Mouse (Mus musculus): ENCODE results near the gene Pkp1. TPM values are rescaled to one million over a fixed set of nuclear protein-coding genes. Genes with fewer than 3 reads are reported as not detected.

The Pkp1 gene
- total and polyA plus RNA-seq, 3 experiments = not detected

GRCm38 (mm10) chr1:135821780-135822179, 97.2 kb downstream of the Pkp1 start:
- Histone ChIP-seq H3K4me1 (ENCODE audit: control insufficient read depth in 1 of 2, insufficient read depth in 2 of 2, low read length in 2 of 2) (no peaks in the 10 kb centered on the region), H3K79me2 (ENCODE audit: control insufficient read depth, insufficient read depth, low read length, poor library complexity) (no peaks in the 10 kb centered on the region), H3K36me3 (ENCODE audit: control insufficient read depth in 1 of 2, insufficient read depth in 2 of 2, low read length in 2 of 2) (no peaks in the 10 kb centered on the region), H3K9me3 (replicated peaks; ENCODE audit: insufficient read depth, low read length) (no peaks in the 10 kb centered on the region), H3K9ac (ENCODE audit: control insufficient read depth, low read depth, low read length, poor library complexity, severe bottlenecking) (no peak overlapping the region), H3K27ac (ENCODE audit: control insufficient read depth, low read depth, low read length) (no peak overlapping the region), H3K27me3 (ENCODE audit: control insufficient read depth in 1 of 2, insufficient read depth in 2 of 2, low read length in 2 of 2) (peaks cover 13 to 32% of the 10 kb centered on the region in 2 experiments), H3K4me3 (ENCODE audit: control insufficient read depth in 1 of 2, insufficient read depth in 1 of 2, low read depth in 2 of 2, low read length in 2 of 2) (no peak overlapping the region)
- DNase-seq (ENCODE audit: low read depth, low spot score) = no peak
- TF ChIP-seq E2F4 (IDR thresholded peaks at IDR 0.05; ENCODE audit: borderline replicate concordance, low read depth, low read length) (no peak), POLR2AphosphoS2 (IDR thresholded peaks at IDR 0.05; ENCODE audit: low read length) (no peak), ZMIZ1 (IDR thresholded peaks at IDR 0.05; ENCODE audit: low read depth, low read length) (no peak), TCF12 (IDR thresholded peaks at IDR 0.05; ENCODE audit: low read depth, low read length) (no peak), MXI1 (IDR thresholded peaks at IDR 0.05; ENCODE audit: low read depth, low read length) (no peak), POLR2AphosphoS5 (IDR thresholded peaks at IDR 0.05; ENCODE audit: borderline replicate concordance, low read depth, low read length) (no peak), USF2 (IDR thresholded peaks at IDR 0.05; ENCODE audit: borderline replicate concordance in 1 of 2, insufficient read depth in 1 of 2, low read depth in 1 of 2, low read length in 2 of 2) (no peak), USF1 (IDR thresholded peaks at IDR 0.05; ENCODE audit: low read depth, low read length) (no peak)

Other genes starting within 250 kb of the Pkp1 start
- 40.3 and 44.4 TPM in 2 replicates for gene Csrp1, start 199.1 kb downstream of the Pkp1 start, total RNA-seq (2012; rRNA removed)
- gene Csrp1, start 199.1 kb downstream of the Pkp1 start, polyA plus RNA-seq (2012; ENCODE audit: insufficient read depth in 1 of 2, insufficient read length in 2 of 2, low read depth in 1 of 2, low replicate concordance in 2 of 2, missing spikeins in 1 of 2) = 10 to 100 TPM in 1 of 2 experiments, not detected in 1; 73.0 TPM
- 5.5 and 7.7 TPM in 2 replicates for gene Phlda3, start 153.1 kb downstream of the Pkp1 start, total RNA-seq (2012; rRNA removed)
- 10 to 100 TPM in 1 of 2 experiments, not detected in 1; 20.0 TPM for gene Phlda3, start 153.1 kb downstream of the Pkp1 start, polyA plus RNA-seq (2012; ENCODE audit: insufficient read depth in 1 of 2, insufficient read length in 2 of 2, low read depth in 1 of 2, low replicate concordance in 2 of 2, missing spikeins in 1 of 2)
- not detected in 2 replicates for gene Tnni1, start 139.8 kb downstream of the Pkp1 start, total RNA-seq (2012; rRNA removed)
- under 1 TPM in 1 of 2 experiments, not detected in 1; 0.15 TPM for gene Tnni1, start 139.8 kb downstream of the Pkp1 start, polyA plus RNA-seq (2012; ENCODE audit: insufficient read depth in 1 of 2, insufficient read length in 2 of 2, low read depth in 1 of 2, low replicate concordance in 2 of 2, missing spikeins in 1 of 2)
- not detected in 2 replicates for gene Lad1, start 100.6 kb downstream of the Pkp1 start, total RNA-seq (2012; rRNA removed)
- gene Lad1, start 100.6 kb downstream of the Pkp1 start, polyA plus RNA-seq (2012; ENCODE audit: insufficient read depth in 1 of 2, insufficient read length in 2 of 2, low read depth in 1 of 2, low replicate concordance in 2 of 2, missing spikeins in 1 of 2) = not detected
- gene Tnnt2, start 82.9 kb downstream of the Pkp1 start, total RNA-seq (2012; rRNA removed) = not detected in 2 replicates
- gene Tnnt2, start 82.9 kb downstream of the Pkp1 start, polyA plus RNA-seq (2012; ENCODE audit: insufficient read depth in 1 of 2, insufficient read length in 2 of 2, low read depth in 1 of 2, low replicate concordance in 2 of 2, missing spikeins in 1 of 2) = not detected
- gene Igfn1, start 87.1 kb upstream of the Pkp1 start, total RNA-seq (2012; rRNA removed) = 0.15 TPM in 1 of 2 replicates, not detected in the other
- under 1 TPM in 1 of 2 experiments, not detected in 1; 0.14 TPM for gene Igfn1, start 87.1 kb upstream of the Pkp1 start, polyA plus RNA-seq (2012; ENCODE audit: insufficient read depth in 1 of 2, insufficient read length in 2 of 2, low read depth in 1 of 2, low replicate concordance in 2 of 2, missing spikeins in 1 of 2)
- 35.4 and 52.2 TPM in 2 replicates for gene Tmem9, start 88.9 kb upstream of the Pkp1 start, total RNA-seq (2012; rRNA removed)
- gene Tmem9, start 88.9 kb upstream of the Pkp1 start, polyA plus RNA-seq (2012; ENCODE audit: insufficient read depth in 1 of 2, insufficient read length in 2 of 2, low read depth in 1 of 2, low replicate concordance in 2 of 2, missing spikeins in 1 of 2) = 10 to 100 TPM in 1 of 2 experiments, not detected in 1; 82.9 TPM
- gene Ascl5, start 131.6 kb upstream of the Pkp1 start, total RNA-seq (2012; rRNA removed) = not detected in 2 replicates
- not detected for gene Ascl5, start 131.6 kb upstream of the Pkp1 start, polyA plus RNA-seq (2012; ENCODE audit: insufficient read depth in 1 of 2, insufficient read length in 2 of 2, low read depth in 1 of 2, low replicate concordance in 2 of 2, missing spikeins in 1 of 2)
- not detected in 2 replicates for gene Cacna1s, start 133.5 kb upstream of the Pkp1 start, total RNA-seq (2012; rRNA removed)
- gene Cacna1s, start 133.5 kb upstream of the Pkp1 start, polyA plus RNA-seq (2012; ENCODE audit: insufficient read depth in 1 of 2, insufficient read length in 2 of 2, low read depth in 1 of 2, low replicate concordance in 2 of 2, missing spikeins in 1 of 2) = not detected
- gene Kif21b, start 212.2 kb upstream of the Pkp1 start, total RNA-seq (2012; rRNA removed) = 4.0 and 7.6 TPM in 2 replicates
- 10 to 100 TPM in 1 of 2 experiments, not detected in 1; 34.0 TPM for gene Kif21b, start 212.2 kb upstream of the Pkp1 start, polyA plus RNA-seq (2012; ENCODE audit: insufficient read depth in 1 of 2, insufficient read length in 2 of 2, low read depth in 1 of 2, low replicate concordance in 2 of 2, missing spikeins in 1 of 2)